Mouse (Mus musculus): ENCODE measurements at regions not wholly inside any gene's neighbourhood (a gene's known extent, or its start where the extent isn't known, plus 50 kb on each side); places are given as distances from the start of the nearest gene placed in this dataset.
A peak's percentile ranks its signal among the peaks of the same experiment; 100 is the strongest.

DNA sequence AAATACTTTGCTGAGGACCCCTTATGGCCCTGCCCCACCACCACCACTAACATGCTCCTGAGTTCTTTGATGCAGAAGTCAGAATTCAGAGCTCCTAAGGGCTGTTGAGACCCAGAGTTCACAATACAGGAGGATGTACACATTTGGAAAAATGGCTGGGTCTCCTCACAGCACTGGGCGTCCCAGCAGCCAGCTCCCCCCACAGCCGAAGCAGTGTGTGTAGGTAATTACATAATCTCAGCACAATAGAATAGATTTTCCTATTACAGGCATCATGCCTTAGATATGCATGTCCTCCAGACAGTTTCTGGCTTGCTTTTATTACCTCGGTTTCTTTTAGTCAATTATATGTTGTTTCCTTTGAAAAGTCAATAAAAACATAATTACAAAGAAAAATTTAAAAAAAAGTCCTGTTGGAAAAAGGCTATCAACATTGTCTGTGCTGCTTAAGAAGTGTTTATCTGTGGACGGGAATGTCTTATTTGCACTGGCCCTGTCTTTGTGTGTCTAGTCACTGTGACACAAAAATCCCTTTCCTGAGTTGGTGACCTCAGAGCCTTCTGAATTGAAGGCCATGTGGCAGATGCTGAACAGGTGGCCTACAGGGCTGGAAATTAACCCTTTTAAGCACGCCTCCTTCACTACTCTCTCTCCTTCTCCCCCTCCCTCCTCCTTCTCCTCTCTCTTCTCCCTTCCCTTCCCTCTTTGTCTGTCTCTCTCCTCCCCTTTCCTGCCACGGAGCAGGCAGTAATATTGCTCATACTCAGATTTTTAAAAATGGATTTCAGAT, 339.9 kb upstream of the Gm10131 start:
- DNase-seq (ENCODE audit: low spot score), result no peak

DNA sequence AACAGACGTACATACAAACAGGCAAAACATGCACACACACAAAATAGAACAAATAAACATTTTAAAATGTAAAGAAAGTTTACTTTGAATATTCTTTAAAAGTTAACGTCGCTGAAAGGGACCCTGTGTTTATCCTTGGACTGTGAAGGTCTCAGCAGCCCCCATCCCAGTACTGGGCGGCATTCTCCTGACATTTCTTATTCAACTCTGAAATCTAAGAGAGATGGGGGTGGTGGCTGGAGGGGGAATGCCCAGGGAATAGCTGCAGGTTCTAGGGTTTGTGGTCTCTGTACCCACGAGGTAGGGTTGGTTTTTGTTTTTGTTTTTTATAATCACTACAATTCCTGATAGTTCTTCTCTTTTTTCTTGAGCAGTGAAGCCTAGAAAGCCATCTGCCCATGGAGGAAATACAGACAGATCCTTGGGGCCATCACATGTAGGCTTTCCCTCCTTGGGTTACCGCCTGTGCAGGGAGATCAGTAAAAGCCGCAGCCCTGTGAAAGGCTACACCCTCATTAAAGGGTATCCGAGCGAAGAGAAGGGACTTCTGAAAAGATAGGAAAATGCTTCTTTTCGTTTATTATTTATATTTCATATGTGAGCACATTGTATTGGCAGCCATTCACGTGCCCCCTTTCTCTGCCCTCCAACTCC, 338.0 kb upstream of the Gm10131 start:
- DNase-seq (ENCODE audit: low spot score), result no peak

DNA sequence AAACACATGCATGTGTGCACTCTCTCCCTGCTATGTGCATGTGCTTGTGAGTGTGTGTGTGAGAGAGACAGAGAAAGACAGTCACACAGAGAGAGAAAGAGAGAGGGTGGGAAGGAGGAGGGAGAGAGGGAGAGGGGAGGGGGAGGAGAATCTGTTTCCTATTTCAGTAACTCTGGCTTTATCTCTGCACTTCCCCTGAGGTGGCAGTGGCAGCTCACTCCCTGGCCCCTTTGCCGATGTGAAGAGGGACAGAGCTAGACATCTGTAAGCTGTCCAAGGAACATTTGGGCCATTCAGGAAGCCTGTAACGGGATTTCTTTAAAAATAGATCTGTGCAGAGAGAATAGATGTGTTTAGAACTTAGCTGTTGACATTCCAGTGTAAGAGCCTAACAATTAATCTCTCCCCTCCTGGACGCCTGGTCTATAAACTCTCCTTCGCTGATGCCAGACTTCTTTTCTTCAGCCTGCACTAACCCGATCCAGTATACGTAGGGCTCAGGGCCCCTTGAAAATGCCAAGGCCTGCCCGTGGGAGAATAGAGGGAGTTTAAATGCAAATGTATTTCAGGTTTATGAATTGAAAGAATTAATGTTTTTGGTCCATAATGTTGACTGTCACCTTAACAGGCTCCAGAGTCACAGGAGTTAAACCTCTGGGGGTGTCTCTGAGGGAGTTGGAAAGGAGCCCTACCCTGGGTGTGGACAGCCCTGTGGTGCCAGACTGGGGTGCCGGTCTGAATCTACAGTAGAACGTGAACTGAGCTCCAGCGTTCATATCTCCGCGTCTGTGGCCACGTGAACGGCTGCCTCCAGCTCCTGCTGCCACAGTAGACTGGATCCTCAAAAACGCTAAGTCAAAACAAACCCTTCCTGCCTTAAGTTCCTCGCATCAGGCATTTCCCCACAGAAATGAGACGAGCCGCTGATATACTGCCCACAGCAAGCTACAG, 336.6 kb upstream of the Gm10131 start:
- no peak for DNase-seq (ENCODE audit: low spot score)

GRCm38 (mm10) chr8:34442688-34443087, 331.2 kb upstream of the Gm10131 start:
- DNase-seq (ENCODE audit: low spot score), result no peak

DNA sequence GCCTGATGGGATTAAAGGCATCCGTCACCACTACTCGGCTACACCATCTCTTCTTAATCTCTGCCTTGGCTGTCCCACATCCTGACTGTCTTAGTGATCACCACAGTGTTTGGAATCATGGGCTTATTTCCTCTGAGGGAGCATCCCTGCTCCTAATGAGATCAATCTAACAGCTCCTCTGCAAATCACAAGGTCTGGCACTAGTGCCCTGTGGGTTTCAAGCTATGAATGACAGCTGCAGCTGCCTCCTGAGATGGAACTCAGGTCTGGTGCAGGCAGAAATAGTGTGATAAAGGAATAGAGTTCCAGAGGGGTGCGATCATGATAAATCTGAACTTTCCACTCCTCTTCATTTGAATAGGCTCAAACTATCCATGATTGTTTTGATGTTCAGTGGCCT, 330.2 kb upstream of the Gm10131 start:
- no peak for DNase-seq (ENCODE audit: low spot score)

GRCm38 (mm10) chr8:34440771-34441170, 329.2 kb upstream of the Gm10131 start:
- DNase-seq (ENCODE audit: low spot score), result no peak

GRCm38 (mm10) chr8:34438771-34439170, 327.2 kb upstream of the Gm10131 start:
- no peak for DNase-seq (ENCODE audit: low spot score)

GRCm38 (mm10) chr8:34431985-34432384, 320.4 kb upstream of the Gm10131 start:
- DNase-seq (ENCODE audit: low spot score), result no peak

DNA sequence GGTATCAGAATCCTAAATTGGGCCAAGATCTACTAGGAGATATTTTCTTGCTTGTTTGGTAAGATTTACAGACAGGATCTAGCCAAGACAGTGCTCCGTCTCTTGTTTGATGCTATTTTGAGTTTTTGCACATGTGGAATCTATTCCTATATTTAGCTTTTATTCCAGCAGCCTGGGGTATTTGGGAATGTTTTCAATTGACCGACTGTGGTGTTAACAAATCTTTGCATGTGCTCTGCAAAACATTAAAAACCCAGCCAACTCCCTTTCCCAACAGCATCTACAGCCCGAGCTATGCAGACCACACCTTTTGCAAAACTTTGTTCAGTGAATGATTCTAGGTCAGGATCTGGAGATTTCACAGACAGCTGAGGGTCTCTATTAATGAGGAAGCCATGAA, 317.7 kb upstream of the Gm10131 start:
- DNase-seq (ENCODE audit: low spot score), result no peak

DNA sequence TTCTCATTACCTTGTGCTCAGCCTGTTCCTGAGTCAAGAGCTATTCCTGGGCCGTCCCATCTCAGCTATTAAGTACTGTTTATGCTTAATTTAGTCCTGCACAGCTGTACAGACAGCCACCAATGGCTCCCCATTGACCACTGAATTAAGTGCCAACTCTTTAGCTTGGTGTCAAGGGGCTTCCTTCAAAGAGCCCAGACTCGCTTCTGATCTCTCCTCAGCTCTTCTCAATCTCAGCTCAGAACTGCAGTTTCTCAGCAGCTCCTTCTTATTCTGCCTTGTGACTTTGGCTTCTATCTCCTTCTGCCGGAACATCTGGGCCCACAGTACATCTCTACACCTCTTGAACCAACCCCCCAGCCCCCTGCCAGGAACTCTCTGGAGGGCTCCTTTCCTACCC, 290.0 kb upstream of the Gm10131 start:
- DNase-seq (ENCODE audit: low spot score), result no peak

DNA sequence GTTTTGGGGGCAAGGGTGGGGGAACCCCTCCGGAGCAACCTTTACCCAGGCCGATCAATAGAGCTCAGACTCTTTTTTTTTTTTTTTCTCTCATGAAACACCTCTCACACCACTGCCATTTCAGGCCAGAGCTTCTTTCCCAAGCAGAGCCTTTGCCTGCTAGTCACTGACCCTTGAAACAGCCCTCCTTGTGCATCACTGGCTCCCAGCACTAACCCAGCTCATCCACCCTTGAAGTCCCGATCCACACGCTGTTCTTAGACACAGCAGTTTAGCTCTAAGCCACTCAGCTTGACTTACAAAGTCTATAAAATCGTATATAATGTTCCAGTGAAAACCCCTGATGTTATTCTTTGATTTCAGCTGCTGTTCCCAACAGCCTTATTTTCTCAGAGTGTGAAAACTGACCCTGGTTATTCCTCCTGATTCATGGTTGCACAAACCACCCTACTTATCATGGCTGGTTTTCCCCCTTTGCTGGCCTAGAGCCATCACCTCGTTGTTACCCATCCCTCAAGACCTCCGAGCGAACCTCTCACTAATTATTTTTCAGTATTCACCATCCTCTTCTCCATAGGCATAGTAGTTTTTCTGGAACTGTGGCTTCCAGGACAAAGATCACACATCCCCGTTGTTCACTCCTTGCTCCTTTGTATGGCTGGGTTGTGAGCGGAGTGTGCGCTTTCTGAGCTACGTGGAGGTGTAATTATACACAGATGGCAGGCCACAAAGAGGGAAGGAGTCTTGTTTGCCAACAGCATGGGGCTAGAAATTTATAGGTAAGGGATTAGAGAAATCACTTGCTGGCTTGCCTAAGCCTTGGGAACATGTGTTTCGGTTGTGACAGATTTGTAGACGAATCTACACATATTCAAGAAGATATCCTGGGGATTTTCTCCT, 287.6 kb upstream of the Gm10131 start:
- no peak for DNase-seq (ENCODE audit: low spot score)

GRCm38 (mm10) chr8:34397583-34398411, 286.3 kb upstream of the Gm10131 start:
- peak; percentile 60 for DNase-seq (ENCODE audit: low spot score)

DNA sequence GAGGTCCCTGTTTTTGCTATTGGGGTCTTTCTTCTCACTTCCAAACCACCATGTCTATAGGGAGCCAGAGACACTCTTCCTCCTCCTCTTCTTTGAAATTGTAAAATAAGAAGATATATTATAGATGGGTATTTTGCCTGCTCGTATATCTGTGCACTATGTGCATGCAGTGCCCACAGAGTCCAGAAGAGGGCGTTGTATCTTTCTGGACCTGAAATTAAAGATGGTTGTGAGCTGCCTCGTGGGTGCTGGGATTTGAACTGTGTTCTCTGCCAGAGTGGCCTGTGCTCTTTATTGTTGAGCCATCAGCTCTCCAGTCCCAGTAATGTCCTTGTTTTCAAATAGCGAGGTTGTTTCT, 285.7 kb upstream of the Gm10131 start:
- DNase-seq (ENCODE audit: low spot score), result peak; percentile 10

DNA sequence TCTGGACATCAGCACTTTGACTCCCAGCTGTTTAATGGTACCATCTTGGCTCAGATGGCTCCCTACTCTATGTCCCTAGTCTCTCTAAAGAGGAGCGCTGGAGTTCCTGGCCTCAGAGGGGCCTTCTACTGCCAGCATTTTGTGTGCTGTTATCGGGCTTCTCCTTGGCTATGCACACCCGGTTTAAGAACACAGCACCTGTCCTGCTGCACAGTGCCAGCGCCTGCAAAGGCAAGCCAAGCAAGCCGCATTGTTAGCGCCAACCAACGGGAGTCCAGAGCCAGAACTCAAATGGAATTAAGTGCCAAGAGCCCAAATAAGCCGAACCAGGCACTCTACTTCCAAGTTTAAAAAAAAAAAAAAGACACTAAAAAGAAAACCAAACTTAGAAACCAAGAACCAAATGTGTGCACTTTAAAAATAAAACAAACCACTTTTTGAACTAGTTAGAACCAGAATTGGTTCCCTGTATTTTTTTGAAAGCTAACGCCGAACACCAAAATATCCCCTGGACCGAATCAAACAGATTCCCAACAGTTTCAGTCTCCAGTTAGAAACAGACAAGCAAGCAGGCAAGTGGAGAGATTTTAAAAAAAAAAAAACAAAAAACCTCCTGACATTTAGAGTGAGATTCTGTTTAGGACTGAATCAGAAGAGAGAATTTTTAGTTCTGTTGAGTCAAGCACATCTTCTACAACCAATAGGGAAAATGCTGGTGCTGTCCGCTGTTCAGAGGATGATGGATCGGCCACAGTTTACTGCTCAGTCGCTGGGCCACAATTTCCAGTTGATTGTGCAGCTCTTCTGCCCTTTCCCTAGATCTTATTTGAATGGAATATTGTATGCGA, 281.7 kb upstream of the Gm10131 start:
- no peak for DNase-seq (ENCODE audit: low spot score)

DNA sequence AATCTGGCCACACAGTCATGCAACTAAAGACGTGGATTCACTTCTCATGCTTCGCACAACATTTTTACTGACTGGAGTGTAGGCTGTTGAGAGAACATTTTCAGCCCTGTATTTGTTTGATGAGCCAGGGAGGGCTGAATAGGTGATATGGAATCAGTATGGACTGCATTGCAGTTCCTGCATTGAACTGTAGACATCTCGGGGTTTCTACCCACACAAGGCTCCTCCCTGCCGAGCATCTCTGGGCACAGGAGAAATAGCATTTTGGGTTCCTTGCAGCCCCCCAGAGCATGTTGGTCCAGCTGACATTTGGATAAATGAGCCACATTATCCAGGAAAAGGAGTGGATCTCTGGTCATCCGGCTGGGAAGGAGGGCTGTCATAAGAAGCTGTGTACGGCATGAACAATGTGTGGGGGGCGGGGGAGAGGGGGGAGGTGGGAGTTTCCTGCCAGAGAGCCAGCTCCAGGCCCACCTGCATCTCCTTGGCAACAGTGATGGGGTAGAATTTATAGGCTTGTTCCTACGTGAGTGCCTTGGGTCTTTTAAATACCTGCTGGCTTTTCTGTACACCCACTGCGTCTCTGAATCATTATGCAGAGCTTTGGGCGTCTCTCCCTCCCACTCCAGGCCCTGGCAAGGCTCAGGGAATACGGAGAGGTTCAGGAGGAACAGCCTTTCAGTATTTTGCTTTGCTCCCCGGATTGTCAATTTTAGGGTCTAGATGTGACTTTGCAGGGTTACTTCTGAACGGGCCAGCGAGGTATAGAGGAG, 280.9 kb upstream of the Gm10131 start:
- no peak for DNase-seq (ENCODE audit: low spot score)

GRCm38 (mm10) chr8:34385806-34386439, 274.4 kb upstream of the Gm10131 start:
- no peak for DNase-seq (ENCODE audit: low spot score)

DNA sequence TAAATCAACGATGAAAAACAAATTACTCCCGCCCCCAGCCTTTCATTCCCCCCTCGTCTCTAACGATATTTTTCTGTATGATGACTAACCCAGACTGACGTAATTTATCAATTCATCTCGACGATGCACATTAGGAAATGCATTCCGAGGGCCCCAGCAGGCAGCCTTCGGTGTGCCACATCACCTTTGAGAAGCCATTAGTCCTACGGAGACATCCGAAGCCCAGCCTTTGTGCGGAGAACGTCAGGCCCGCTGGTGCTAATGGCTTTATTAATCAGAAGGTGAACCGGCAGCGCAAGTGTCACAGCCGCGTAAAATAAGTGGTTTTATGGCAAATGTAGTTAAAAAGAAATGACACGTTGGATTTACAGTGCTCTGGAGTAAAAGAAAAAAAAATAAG, 269.1 kb upstream of the Gm10131 start:
- DNase-seq (ENCODE audit: low spot score), result no peak

DNA sequence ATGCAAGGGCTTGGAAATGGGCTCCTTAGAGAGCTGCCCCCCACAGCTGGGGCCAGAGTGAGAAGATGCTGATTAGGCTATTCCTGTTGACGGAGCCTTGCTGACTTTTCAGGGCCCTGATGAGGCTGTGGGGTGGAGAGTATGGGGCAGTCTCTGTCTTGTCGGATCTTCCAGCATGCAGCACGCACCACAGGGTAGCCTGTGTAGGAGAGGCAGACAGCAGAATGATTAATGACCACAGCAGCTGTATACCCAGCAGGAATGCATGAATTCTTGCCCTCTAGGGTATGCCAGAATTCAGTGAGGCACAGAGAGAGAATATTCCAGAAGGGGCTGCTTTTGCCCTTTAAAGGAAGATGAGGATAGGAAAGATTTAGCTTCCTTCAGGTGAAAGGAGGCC, 265.6 kb upstream of the Gm10131 start:
- no peak for DNase-seq (ENCODE audit: low spot score)

DNA sequence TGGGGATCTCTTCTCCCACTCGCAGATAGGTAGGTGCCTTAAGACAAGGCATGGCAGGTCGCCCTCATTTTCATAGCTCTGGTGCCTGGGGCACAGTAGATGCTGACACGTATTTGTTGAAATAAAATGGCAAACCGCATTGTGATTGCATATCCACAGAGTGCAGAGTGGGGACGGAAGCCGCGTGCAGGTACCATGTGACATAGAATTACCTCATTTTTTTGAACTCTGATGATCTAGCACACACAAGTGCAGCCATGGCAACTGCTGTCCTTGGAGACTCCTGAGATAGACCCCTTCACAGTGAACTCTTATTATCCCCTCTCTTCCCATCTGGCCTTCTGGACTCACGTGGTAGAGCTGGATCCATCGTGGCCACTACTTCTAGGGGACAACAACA, 262.7 kb upstream of the Gm10131 start:
- no peak for DNase-seq (ENCODE audit: low spot score)
